Mouse (Mus musculus): ENCODE measurements around the gene Igfbp1.

The Igfbp1 gene

GRCm38 (mm10) chr11:7230000-7230399, 32.4 kb downstream of the Igfbp1 start:
- no peak for DNase-seq (ENCODE audit: low read depth, low spot score)

- DNase-seq (ENCODE audit: low read depth, low spot score) = no peak
Measured at GRCm38 (mm10) chr11:7231958-7232357, 34.4 kb downstream of the Igfbp1 start.

GRCm38 (mm10) chr11:7233333-7233732, 35.8 kb downstream of the Igfbp1 start:
- no peak for DNase-seq (ENCODE audit: low read depth, low spot score)

- DNase-seq (ENCODE audit: low read depth, low spot score) = no peak
Measured at GRCm38 (mm10) chr11:7234436-7234835, 36.9 kb downstream of the Igfbp1 start.

GRCm38 (mm10) chr11:7234981-7235609, 37.5 kb downstream of the Igfbp1 start:
- no peak for DNase-seq (ENCODE audit: low read depth, low spot score)

GRCm38 (mm10) chr11:7236751-7237150, 39.2 kb downstream of the Igfbp1 start:
- DNase-seq (ENCODE audit: low read depth, low spot score) = no peak

GRCm38 (mm10) chr11:7237712-7238111, 40.1 kb downstream of the Igfbp1 start:
- DNase-seq (ENCODE audit: low read depth, low spot score) = no peak

- no peak for DNase-seq (ENCODE audit: low read depth, low spot score)
Measured at GRCm38 (mm10) chr11:7238546-7238945, 41.0 kb downstream of the Igfbp1 start.

GRCm38 (mm10) chr11:7239041-7239740, 41.6 kb downstream of the Igfbp1 start:
- DNase-seq (ENCODE audit: low read depth, low spot score) = no peak

GRCm38 (mm10) chr11:7244782-7245181, 47.2 kb downstream of the Igfbp1 start:
- no peak for DNase-seq (ENCODE audit: low read depth, low spot score)

GRCm38 (mm10) chr11:7250415-7250814, 52.8 kb downstream of the Igfbp1 start:
- DNase-seq (ENCODE audit: low read depth, low spot score) = no peak

- DNase-seq (ENCODE audit: low read depth, low spot score) = no peak
Measured at GRCm38 (mm10) chr11:7250870-7251269, 53.3 kb downstream of the Igfbp1 start.

Measured in telencephalon, adult 2 months (tissue).